Mouse (Mus musculus): Measurements from ENCODE around the gene Tubgcp2.

Tubgcp2 gene

GRCm38 (mm10) chr7:139949893-139950282 is 86.6 kb downstream of the Tubgcp2 start:
- no peak for DNase-seq (ENCODE audit: low spot score in 2 of 2)

- DNase-seq (ENCODE audit: low spot score in 2 of 2): no peak
Measured at GRCm38 (mm10) chr7:139946032-139946431, 90.4 kb downstream of the Tubgcp2 start.
